Mouse (Mus musculus) neutrophil, adult 5-6 weeks (primary cell): ENCODE data around the gene Gpx4. TPM values are rescaled to one million over a fixed set of nuclear protein-coding genes. Genes with fewer than 3 reads are reported as not detected.
"Not testable (repeated sequence)": the region's sequence is repeated elsewhere in the genome, so short reads cannot be mapped to it uniquely, and the experiment has no call there.

Experiments
- ATAC-seq: fragments of 151-379, 151-347 bp; 2 replicates; pipeline ENCODE4 v1.8.0; 2017; ENCODE audit warnings: mild to moderate bottlenecking, moderate TSS enrichment; ENCODE audit not compliant: insufficient number of reproducible peaks, poor library complexity, low FRiP score, severe bottlenecking; ENCODE audit errors: extremely low read depth
- total RNA-seq: library from RNA; stranded (forward); fragments of 200-1000 nt; gene quantifications from 2 replicates; pipeline ENCODE4 v1.2.3, GENCODE M21; 2017

Gpx4 gene
- total RNA-seq, 1 experiment from 2014 or later, result 206 TPM

- not testable (repeated sequence) for ATAC-seq
Observed at GRCm38 (mm10) chr10:80045364-80045763, 1.6 kb upstream of the Gpx4 start.

- no peak for ATAC-seq
Observed at GRCm38 (mm10) chr10:80045766-80046165, 1.2 kb upstream of the Gpx4 start.

GRCm38 (mm10) chr10:80048396-80048795, 1.4 kb downstream of the Gpx4 start:
- ATAC-seq, result no peak

GRCm38 (mm10) chr10:80048834-80049233, 1.9 kb downstream of the Gpx4 start:
- ATAC-seq, result no peak

- no peak for ATAC-seq
Observed at GRCm38 (mm10) chr10:80050244-80050643, 3.3 kb downstream of the Gpx4 start.

DNA sequence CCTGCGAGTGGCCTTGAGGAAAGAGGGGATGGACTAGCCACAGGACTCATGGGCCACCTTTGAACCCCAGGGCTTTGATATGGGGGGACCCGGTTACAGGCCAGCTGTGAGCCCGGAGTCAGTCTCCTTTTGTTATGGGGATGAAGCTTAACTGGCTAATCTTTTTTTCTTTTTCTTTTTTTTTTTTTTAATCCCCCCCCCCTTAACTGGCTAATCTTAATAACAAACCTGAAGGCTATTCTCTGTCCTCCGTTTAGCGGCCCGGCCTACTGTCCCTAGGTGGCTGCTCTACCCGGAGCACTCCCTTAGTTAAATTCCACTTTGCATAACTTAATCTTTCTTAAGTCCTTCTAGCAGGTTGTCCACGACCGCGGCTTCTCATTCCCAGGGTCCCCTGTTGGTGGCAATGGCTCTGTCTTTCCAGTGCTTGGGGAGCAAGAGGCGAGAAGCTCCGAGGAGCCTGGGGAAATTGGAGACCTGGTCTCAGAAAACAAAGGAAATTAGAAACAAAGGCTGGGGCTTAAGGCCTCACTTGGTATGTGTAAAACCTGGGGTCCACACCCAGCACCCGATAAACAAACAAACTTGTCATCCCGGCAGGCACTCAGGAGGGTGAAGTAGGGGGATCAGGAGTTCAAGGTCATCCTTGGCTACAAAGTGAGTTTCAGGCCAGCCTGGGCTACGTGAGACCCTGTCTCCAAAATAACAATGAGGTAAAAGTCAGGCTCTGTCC, 4.1 kb downstream of the Gpx4 start:
- ATAC-seq, result no peak

DNA sequence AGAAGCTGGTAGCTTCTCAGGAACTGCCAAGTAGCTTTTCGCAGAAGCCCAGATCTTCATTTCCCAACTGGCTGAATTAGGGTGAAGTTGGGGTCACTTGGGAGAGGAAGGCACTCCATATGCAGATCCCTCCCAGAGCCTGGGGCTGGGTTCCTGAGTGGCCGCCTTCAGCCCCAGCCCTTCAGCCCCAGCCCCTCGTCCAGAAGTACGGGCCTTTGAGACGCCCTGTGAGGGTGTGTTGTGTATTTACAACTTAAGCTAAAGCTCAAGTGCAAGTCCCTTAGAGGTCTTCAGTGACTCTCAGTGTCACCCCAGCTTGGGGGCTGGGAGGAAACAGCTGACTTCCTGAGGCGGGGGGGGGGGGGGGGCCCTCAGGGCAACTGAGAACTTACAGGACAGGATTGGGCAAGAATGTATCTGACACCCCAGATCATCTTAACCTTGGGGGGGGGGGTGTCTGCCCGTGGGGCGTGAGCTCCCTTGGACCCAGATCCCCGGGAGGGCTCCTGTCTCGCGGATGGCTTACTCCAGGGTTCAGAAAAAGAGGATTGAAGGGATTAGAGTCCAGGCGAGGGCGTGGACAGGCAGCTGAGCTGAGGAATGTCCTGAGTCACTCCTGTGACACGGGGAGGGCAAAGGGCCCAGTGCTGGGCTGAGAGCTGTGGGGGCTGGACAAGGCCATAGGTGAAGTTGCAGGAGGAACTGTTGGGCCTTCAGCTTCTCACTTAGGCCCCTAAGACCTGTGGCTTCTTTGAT, 4.8 kb downstream of the Gpx4 start:
- ATAC-seq, result peak; percentile 13; the same call in 1 of the 2 replicates

DNA sequence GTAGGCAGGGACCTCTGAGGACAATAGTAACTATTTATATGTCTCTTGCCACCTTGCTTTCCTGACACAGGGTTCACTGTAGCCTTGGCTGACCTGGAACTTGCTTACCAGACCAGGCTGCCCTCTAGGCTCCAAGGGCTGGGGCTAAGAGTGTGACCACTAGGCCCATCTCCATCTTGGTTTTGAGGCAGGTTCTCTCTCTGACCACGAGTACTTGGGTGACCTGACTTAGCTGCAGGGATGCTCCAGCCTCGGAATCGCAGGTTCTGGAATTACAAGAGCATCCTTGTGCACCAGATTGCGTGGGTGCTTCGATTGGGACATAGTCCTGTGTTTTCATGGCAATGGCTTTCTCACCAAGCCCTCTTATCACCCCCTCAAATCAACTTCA, 5.4 kb downstream of the Gpx4 start:
- ATAC-seq, result no peak

DNA sequence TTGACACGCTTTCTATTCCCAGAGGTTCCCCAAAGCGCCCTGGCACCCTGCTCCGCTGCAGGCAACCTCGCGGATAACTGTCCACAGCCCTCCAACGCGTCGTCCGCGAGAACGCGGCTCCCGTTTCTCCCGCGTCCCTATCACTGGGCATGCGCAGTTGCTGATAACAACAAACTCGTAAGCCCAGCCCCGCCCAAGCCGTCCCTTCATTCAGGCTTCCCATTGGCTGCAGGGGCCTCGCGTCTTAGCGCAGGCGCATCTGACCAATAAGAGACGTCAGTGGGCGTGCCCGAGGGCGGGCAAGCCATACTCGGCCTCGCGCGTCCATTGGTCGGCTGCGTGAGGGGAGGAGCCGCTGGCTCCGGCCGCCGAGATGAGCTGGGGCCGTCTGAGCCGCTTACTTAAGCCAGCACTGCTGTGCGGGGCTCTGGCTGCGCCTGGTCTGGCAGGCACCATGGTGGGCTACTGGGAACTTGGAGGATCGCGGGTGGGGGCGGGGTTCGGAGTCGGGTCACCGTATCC, 6.4 kb downstream of the Gpx4 start:
- peak; percentile 91 for ATAC-seq

DNA sequence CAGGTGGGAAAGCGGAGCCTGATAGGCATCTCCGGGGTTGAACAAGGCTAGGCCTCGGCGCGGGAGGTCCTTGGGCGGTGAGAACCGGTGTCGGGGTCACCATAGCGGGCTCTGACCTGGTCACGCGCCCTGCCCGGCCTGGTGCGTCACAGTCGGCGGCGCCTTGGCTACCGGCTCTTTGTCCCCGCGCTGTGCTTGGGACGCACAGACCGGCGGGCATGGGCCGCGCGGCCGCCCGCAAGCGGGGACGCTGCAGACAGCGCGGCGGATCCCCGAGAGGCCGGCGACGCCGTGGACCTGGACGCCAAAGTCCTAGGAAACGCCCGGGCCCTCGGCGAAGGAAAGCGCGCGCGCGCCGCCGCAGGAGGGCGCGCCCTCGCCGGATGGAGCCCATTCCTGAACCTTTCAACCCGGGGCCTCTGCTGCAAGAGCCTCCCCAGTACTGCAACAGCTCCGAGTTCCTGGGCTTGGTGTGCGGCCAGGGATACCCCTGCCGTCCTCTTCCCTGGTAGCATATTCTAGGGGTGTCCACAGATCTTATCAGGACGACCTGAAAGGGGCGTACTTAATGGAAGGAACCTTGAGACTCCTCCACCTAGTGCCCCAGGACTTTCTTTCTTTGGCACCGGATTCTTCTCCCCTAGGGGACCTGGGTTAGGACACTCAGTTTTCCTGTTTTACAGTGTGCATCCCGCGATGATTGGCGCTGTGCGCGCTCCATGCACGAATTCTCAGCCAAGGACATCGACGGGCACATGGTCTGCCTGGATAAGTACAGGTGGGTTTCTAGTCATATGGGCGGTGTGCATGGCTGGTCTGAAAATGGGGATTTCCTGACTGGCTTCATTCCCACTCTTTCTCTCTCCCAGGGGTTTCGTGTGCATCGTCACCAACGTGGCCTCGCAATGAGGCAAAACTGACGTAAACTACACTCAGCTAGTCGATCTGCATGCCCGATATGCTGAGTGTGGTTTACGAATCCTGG, 7.2 kb downstream of the Gpx4 start:
- no peak for ATAC-seq

DNA sequence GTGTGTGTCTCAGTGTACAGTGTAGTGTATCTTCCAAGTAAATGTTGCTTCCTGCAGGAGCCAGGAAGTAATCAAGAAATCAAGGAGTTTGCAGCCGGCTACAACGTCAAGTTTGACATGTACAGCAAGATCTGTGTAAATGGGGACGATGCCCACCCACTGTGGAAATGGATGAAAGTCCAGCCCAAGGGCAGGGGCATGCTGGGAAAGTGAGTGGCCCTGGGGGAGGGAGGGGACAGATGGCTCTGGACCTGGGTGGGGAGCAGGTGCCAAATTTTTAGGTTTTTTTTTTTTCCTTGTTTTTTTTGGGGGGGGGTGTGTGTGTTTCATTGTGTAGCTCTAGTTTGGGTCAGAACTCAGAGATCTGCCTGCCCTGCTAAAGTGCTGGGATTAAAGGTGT, 7.9 kb downstream of the Gpx4 start:
- not testable (repeated sequence) for ATAC-seq

DNA sequence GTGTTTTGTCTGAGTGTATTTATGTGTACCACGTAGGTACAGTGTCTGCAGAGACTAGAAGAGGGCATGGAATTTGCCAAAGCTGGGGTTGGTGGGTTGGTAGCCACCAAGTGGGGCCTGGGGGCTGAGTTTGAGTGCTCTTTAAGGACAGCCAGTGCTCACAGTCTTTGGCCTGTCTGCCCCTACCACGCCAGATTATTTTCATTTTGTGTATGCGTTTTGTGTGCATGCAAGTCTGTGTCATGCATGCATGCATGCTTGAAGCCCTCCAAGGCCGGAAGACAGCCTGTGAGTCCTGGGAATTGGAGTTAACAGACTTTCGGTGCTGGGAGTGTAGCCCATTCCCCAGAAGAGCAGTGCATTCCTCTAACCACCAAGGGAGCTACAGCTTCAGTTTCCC, 8.4 kb downstream of the Gpx4 start:
- no peak for ATAC-seq

DNA sequence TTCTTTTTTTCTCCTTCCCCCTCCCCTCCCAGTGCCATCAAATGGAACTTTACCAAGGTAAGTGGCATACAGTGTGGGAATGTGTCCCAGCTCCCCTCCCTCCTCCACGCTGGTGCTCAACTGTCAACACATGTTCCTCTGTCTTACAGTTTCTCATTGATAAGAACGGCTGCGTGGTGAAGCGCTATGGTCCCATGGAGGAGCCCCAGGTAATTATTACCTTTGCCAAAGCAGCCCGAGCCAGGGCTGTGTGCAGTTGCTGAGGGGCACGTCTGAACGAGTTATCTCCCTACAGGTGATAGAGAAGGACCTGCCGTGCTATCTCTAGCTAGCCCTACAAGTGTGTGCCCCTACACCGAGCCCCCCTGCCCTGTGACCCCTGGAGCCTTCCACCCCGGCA, 8.9 kb downstream of the Gpx4 start:
- ATAC-seq, result no peak

- ATAC-seq, result no peak
Observed at GRCm38 (mm10) chr10:80056506-80056905, 9.5 kb downstream of the Gpx4 start.

DNA sequence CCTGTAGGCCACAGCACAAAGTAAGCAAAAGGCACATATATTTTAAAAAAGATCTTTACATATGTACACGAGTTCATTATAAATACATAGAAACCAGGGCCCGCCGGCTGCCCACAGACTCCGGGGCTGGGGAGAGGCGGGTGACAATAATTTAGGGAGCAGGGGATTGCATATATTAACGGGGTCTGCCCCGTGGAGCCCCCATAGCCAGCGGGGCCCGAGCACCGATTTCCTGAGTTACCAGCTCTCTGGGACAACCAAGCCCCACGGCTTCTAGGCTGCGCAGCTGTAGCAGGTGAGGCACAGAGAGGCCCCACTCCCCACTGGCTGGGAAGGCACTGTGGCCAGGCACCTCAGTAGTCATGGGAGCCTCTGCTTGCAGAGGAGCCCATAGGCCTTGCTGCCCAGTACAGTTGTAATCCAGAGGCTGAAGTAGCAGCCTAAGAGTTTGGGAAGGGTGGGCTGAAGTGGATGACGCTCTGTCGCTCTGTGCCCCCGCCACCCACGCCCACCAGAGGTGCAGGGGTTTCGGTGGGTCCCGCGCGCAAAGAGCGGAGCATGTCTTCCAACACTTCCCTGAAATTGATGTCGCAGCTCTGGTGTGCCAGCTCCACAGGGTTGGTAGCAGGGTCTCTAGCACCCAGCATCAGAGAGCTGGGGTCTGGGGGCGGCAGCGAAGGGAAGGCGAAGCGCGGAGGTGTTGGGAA, 10.2 kb downstream of the Gpx4 start:
- no peak for ATAC-seq

GRCm38 (mm10) chr10:80057683-80058326, 10.8 kb downstream of the Gpx4 start:
- ATAC-seq, result no peak

- ATAC-seq, result no peak
Observed at GRCm38 (mm10) chr10:80063104-80063503, 16.1 kb downstream of the Gpx4 start.
